Mouse (Mus musculus): ENCODE data around the gene Hfm1.

Gene Hfm1

GRCm38 (mm10) chr5:106833025-106833424 is 93.1 kb downstream of the Hfm1 start:
- no peak for DNase-seq

GRCm38 (mm10) chr5:106831401-106831800 is 94.7 kb downstream of the Hfm1 start:
- no peak for DNase-seq

- DNase-seq, result no peak
Observed at GRCm38 (mm10) chr5:106830775-106831174, 95.3 kb downstream of the Hfm1 start.

- DNase-seq, result no peak
Observed at GRCm38 (mm10) chr5:106826740-106827139, 99.4 kb downstream of the Hfm1 start.

- DNase-seq, result no peak
Observed at GRCm38 (mm10) chr5:106826044-106826443, 100.1 kb downstream of the Hfm1 start.

GRCm38 (mm10) chr5:106825301-106825853 is 100.7 kb downstream of the Hfm1 start:
- DNase-seq, result peak; percentile 18 to 40

GRCm38 (mm10) chr5:106824716-106825115 is 101.4 kb downstream of the Hfm1 start:
- DNase-seq, result no peak

- DNase-seq, result no peak
Observed at GRCm38 (mm10) chr5:106819630-106820029, 106.5 kb downstream of the Hfm1 start.

- DNase-seq, result peak; percentile 11 to 48
Observed at GRCm38 (mm10) chr5:106815923-106816654, 110.0 kb downstream of the Hfm1 start.

GRCm38 (mm10) chr5:106814611-106815010 is 111.5 kb downstream of the Hfm1 start:
- DNase-seq, result no peak

- peak; percentile 57 to 66 for DNase-seq
Observed at GRCm38 (mm10) chr5:106803094-106803493, 123.0 kb downstream of the Hfm1 start.

GRCm38 (mm10) chr5:106801886-106802798 is 124.0 kb downstream of the Hfm1 start:
- DNase-seq, result peak; percentile 85 to 88

- DNase-seq, result no peak
Observed at GRCm38 (mm10) chr5:106801215-106801863, 124.8 kb downstream of the Hfm1 start.

GRCm38 (mm10) chr5:106797896-106798295 is 128.2 kb downstream of the Hfm1 start:
- no peak for DNase-seq

- DNase-seq, result peak in 1 of 2 experiments; percentile 9
Observed at GRCm38 (mm10) chr5:106791241-106791572, 134.9 kb downstream of the Hfm1 start.

GRCm38 (mm10) chr5:106790496-106791240 is 135.5 kb downstream of the Hfm1 start:
- no peak for DNase-seq

All from kidney, postnatal 25 days (tissue).